Mouse (Mus musculus): ENCODE results near the gene Nav2.
A peak's percentile ranks its signal among the peaks of the same experiment; 100 is the strongest.

Nav2 gene

DNA sequence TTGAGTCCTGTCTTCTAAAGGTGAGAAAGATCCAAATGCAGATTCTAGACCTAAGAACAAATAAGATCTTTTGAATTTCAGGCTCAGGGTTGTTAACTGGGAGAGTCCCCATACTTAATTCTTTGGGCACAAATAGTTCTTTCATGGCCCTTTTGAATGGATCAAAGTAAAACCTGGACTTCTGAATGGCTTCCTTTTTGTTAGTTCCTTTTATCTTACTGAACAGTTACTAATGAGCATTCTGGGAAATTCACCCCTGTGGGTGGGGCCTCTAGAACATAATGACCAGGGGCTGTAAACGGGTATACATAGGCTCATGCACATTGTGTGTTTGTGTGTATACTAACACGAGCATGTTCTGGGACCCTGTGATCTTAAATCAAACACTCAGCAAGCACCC is 429.2 kb downstream of the Nav2 start:
- no peak for DNase-seq

DNA sequence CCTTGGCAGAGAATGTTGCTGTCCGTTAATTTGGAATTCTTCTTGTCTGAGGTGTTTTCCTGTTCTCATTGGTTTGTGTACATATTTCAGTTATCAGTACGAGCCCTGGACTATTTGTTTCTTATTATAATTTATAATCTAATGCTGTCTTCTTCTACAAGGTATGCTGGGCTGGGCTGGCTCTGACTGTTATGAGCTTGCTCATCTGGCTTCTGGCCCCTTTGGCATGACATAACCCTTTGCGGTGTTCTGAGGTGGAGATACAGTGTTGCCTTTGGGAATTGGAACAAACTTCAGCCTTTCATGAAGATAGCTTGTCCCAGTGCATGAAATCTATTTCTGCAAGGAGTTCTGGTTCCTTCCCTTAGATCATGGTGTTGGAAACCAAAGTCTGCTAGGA is 431.4 kb downstream of the Nav2 start:
- DNase-seq: no peak

DNA sequence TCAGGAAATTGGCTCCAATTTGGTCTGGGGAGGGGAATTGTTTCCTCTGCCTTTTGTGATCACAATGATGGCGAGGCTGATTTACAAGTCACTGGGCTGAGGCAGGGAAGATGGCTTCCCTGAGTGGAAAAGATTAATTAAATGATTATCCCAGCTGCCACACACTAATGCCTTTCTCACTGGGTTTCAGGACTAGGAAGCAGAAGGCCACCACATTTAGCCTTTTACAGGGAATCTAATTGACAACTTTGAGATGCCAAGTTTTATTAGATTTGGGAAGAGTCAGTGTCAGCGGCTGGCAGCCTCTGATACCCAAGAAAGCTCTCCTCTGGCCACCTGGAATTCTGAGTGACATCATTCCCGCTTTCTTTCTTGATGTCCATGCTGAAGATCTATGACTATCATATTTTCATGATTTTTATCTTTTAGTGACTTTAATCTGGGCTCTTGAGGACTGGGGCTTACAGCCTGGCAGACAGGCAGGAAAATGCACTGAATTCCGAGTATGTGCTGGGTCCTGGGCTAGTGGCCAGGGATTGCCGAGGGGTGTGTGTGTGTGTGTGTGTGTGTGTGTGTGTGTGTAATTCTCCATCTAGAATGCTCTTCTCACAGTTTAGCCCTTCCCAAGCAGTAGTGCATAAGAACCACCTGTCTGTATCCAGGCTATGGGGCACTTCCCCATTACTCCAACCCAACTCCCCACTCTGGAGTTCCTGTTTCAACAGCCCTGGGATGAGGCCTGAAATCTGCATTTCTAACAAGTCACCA is 432.8 kb downstream of the Nav2 start:
- peak in 1 of 2 experiments; percentile 50 for DNase-seq

DNA sequence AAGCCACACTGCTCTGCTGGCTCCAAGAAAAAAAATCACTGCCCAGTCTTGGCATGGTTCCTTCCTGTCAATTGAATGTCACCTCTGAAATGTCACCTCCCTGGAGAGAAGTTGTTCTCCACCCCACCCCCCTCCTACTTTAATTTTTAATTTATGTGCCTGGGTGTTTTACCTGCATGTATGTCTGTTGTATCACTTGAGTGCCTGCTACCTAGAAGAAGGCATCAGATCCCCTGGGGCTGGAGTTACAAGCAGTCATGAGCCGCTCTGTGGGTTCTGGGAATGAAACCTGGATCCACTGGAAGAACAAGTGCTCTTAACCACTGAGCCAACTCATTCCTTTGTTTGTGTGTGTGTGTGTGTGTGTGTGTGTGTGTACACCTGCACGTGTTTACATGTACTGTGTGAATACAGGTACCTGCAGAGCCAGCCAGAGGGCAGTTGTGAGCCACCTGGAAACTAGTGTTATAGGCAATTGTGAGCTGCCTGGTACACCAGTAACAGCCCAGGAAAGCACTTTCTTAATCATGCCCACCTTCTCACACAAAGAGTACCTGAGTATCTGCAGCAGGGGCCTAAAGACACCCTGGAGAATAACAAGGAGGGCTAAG is 433.5 kb downstream of the Nav2 start:
- DNase-seq: no peak

DNA sequence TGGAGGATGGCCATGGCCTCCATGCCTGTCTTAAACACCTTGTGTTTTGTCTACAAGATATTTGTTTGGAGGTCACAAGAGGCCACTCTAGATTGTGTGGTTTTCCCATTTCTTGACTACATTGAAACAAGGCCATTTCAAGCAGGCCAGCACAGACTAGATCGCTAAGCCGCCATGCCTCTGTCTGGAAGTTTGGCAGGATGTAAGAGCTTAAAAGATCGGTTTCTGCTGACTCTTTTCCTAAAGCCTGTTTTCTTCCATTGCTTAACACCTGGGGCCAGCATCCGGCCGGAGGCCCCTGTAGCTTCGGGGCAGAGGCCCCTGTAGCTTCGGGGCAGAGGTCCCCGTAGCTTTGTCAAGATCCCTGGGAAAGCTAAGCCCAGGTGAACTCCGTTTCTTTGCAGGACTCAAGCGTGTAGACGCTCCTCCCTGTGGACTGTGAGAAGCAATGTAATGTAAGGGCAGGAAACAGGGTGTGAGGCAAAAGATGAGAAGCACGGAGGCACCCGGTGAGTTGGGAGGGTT is 434.1 kb downstream of the Nav2 start:
- DNase-seq: no peak

DNA sequence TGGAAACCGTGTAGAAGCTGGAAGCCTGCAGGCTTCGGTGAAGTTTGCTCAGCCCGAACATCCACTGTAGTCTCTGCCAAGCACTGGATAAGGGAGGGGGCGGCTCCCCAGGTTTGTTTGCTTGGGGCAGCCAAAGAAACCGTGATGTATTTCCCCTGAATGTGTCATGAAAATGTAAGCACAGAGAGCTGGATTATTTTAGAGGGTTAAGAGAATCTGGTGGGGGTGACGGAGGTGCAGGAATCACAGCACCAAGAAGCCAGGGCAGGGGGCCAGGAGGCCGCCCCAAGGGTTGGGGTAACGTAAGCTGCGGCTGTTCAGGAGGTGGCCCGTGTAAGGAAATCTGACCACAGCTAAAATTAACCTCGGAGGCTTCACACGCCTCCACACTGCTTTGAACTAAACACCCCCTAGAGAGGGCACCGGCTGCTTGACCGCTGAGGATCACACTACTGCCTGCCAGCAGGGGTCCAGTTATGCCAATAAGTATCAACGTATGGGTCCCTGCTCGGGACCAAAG is 434.6 kb downstream of the Nav2 start:
- DNase-seq: peak in 1 of 2 experiments; percentile 38

DNA sequence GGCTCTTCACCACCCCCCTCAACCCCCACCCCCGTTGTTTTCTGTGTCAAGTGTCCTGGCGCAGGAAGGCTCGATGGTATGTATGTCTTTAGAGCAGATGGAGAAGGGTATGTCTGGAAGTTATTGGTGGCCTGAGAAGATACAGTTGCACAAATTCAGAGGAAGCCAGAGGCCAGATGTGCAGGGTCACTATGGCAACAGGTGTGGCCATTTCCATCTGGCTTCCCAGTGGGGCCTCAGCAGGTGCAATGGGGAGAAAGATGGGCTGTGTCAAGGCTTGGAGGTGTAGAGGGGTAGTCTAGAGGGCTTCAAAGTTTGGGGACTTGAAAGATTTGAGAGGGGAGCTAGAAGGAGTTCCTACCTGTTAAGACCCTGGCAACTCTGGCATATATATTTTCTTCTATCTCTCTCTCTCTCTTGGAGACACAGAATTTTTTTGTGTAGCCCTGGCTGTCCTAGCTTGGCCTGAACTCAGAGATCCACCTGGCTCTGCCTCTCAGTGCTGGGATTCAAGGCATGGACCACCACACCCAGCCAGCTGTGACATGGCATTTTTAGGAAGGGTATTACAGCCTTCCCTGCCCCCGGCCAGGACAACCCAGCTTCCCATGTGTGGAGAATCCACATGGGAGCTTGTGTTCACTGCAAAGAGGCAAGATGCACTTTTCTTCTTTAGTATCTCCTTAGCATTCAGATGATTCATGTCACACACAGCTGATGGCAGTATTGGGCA is 435.4 kb downstream of the Nav2 start:
- no peak for DNase-seq

DNA sequence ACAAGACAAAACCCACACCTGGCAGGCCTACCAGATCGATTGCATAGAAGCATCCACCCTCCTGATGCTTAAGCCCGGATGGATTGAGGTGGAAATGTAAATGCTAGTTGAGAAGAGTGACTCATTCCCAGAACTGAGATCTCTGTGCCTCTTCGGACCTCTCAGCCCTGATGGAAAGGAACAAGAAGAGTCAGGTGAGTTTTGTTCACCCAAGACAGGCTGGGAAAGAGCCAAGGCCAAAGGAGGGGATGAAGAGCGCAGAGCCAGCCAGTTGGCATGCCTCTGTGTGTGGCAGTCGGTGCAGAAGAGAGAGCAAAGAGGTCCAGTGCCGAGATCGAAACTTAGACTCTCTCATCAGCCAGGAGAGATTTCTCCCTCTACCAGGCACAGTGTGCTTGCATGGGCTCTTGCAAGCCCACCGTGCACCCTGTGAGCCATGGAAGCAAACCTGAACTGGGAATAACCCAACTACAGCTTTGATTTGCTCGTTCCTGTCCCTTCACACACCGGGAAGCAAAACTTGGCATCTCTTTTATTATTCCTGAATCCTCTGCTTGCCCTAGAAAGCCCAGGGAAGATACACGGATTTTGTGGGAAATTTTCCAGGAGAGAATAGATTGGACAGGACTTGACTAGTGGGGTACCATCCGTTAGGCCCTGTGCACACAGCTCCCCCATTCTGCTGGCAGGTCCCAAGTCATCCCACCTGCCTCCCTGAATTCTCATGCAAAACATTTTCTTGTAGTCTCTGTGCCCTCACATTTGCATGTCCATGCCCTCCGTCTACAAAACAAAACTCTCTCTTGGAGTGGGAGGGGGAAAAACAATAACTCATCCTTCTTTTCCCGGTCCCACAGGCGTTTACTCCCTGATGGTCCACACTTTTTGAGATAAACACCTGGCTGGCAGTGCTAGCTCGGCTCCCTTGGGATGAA is 439.1 kb downstream of the Nav2 start:
- peak; percentile 63 to 74 for DNase-seq

DNA sequence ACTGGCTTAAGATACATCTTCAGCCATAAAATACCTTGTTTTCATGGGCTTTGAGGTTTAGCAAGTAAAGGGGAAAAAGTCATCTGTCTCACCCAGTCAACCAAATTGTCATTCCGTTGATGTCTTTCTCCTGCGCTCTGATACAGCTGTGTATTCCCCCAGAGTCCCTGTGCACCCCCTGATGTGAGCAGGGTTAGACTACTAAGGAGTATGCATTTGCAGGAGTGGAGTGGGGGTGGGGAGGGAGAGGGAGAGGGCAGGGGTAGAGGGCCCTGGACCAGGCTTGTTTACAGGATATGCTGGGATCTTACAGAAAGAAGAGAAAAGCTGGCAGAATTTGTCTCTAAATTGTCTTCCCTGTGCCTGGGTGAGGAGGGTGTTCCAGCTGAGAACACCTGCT is 440.1 kb downstream of the Nav2 start:
- DNase-seq: no peak

DNA sequence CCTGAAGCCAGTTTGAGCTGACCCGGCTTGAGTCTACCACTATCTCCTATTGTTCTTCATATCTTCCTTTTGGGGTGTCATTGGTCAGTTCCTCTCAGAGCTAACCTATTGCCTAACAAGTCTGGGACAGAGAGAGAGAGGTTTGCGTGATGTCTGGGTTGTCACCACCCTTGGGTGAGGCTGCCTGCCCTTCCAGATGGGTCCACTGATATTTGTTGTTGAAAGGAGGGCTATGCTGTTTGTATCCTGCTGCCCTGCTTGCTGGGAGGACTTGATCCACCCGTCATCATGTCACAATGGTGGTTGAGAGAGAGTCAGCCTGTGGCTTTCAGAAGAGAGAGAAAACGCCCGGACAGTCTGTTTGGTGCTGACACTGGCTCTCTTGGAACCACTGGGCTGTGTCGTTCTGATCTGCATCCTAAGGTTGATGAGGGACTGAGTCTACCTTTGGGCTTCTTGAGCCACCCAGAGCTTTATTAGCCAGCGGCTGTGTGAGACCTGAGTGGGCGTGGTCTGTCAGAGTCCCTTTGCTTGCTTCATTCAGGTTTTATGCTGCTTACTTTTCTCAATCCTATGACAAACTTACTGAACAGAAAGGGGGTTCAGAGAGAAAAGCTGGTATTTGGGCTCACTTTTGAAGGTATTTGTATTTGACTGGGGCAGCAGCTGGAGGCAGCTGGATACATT is 441.9 kb downstream of the Nav2 start:
- DNase-seq: no peak

DNA sequence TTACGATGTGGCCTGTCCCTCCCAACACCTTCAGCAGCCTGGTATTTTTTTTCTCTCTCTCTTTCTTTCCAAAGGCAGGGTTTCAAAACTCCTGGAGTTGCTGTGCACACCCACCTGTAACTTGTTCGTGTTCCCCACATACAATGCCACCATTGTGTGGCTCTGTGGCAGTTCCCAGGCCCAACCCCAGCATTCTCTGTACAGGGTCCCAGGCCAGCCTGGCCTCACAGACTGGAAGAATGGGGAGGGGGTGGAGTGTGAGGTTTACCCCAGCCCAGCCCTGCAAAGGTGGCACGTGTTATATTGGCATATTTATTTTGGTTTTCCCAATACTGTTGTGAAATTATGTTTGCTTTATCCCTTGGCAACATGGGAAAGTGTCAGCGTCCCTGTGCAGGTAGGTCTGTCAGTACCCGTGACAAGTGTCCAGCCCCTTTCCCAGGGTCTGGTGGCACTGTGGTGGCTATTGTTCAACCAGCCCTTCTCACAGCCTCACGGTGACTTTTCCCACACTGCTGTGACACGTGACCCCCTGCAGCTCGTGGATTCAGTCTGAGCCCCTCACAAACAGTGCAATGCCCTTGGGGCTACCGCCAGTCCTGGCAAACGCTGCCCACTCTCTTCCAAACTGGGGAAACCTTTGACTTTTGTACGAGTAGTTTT is 443.2 kb downstream of the Nav2 start:
- DNase-seq: no peak

DNA sequence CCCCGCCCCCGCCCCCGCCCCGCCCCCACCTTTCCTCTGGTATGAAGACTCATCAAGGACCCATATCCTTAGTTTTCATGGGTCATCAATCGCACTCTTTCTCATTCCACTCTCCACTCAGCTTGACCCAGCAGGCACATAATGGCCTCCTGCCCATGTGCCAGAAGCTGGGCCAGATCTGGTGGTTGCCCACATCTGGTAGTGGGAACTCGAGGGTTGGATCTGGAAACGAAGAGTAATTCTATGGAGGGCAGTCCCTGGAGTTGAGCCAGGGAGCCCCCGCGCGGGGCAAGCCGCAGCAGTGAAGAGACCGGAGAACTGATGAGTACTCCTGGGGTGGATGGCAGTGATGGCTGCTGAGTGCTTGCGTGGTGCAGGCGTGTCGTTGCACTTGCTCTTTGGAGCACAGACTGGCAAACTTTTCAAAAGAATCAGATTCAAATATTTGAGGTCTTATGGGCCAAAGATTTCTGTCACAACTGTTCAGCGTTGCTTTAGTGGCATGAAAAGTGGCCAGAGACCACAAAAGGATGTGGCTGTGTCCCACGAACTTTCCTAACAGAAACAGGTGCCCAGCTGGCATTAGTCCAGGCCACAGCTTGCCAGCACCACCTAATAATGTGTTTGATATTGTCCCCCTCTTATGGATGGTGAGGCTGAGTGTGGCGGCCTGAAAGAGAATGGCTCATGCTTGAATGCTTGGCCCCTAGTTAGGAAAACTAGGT is 449.1 kb downstream of the Nav2 start:
- DNase-seq: peak in 1 of 2 experiments; percentile 40

DNA sequence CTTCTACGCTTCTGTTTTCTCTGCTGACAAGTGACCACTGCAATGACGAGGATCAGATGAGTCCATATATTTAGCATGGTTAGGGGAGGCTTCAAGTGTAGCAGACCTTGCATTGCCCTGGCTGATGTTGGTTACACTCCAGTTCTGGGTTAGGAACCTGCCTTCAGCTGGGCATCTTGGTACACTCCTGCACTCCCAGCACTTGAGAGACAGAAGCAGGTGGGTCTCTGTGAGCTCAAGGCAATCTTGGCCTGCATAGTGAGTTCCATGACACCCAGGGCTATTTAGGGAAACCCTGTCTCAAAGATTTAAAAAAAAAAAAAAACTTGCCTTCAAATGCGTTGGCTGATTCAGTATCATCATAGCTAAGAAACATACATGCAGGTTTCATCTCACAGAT is 450.6 kb downstream of the Nav2 start:
- no peak for DNase-seq

DNA sequence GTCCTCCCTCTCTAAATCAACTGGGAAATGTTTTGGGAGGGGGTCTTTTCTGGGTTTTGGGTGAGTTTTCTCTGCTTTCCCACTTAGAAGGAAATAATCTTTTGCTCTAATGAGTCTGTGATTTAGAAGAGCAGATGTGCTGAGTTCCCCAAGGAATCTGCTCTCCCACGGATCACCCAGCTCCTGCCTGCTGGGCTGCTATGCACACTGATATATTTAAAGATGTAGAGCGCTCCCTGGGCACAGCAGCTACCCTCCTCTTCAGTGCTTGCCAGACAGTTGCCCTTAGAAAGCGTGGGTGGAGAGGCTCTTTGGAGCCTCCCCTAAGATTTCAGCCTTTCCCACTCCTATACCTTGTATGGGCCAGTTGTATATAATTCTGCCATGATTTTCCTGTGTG is 452.1 kb downstream of the Nav2 start:
- DNase-seq: no peak

DNA sequence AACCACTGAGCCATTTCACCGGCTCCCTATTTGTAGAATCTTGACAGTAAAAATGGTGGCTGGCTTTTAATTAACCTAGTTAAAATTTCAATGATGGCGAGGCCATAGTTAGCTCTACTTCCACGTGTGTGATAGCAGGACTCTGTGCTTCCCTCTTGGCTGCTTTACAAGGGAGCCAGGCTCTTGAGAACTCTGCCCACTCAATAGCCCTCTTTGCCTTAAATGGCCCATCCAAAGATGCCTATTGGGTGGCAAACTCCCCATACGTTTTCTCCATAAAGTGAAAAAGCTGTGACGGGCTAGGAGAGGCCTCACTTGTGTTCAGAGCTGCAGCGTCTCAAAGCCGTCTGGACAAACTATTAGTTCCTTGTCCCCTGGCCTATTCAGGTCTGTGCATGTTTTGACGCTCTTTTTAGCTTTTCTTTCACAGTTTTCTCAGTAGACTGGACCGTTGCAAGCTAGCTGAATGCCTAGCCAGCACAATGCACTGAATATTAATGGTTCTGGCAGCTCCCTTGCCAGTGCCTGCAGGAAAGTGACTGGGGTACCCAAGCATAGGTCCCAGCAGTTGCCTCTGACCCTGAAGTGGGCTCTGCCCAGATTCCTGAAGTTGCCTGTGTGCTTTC is 453.1 kb downstream of the Nav2 start:
- no peak for DNase-seq

DNA sequence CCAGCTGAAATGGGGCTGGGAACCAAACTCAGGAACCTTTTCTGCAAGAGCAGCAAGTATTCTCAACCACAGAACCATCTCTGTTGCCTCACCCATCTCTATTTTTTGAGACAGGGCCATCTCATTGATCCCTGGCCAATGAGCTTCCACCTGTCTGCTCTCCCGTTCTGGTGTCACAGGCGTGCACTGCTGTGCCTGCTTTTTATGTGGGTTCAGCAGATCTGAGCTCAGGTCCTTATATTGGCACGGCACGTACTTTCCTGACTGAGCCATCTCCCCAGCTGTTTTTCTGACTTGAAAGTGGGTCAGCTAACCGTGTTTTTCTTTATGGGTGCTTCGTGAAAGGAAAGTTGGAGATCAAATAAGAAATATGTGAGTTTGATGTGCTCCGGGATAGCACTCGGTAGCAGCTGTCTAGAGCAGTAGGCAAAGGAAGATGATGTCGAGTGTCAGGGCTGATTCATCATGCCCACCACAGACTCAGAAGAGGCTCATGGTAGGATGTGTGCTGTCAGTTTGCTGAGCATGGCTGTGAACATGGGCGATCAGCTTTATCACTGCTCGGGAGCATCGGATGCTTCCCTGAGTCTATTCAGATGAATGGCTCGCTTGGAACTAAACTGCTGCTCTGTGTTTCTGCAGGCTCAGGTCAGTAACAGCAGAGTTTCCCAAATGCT is 456.1 kb downstream of the Nav2 start:
- no peak for DNase-seq

DNA sequence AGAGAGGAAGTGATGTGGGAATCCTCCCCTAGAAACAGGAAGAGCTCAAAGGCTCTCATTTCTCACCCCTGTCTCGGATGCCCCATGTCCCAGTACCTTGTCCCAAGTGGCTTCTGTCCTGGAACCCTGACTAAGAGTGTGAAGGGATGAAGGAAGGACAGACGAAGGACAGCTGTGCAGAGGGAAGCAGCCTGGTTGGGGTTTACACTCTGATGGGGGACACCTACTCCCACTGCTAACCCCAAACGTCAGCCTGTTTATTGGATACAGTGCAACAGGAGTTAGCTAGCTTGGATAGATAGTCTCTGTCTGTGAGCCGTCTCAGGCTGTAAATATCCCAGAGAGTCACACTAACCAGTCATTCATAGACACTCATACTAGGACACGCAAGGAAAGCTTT is 460.1 kb downstream of the Nav2 start:
- DNase-seq: no peak

DNA sequence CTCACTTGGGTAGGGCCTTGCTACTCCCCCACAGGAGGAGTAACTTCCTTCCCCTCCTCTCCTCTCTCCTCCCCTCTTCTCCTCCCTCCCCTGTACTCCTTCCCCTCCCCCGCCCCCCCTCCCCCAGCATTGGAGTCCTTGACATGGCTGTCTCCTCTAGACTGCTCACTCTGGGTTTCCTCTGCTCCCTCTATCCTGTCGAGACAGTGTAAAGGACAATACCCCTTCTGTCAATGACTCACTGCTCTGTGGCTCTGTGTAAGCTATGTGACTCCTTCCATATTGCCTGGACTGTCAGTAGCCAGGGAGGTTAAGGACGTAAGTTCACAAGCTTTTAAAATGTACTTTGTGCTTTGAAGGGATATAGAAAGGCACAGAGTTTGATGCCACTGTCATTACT is 460.5 kb downstream of the Nav2 start:
- DNase-seq: no peak

DNA sequence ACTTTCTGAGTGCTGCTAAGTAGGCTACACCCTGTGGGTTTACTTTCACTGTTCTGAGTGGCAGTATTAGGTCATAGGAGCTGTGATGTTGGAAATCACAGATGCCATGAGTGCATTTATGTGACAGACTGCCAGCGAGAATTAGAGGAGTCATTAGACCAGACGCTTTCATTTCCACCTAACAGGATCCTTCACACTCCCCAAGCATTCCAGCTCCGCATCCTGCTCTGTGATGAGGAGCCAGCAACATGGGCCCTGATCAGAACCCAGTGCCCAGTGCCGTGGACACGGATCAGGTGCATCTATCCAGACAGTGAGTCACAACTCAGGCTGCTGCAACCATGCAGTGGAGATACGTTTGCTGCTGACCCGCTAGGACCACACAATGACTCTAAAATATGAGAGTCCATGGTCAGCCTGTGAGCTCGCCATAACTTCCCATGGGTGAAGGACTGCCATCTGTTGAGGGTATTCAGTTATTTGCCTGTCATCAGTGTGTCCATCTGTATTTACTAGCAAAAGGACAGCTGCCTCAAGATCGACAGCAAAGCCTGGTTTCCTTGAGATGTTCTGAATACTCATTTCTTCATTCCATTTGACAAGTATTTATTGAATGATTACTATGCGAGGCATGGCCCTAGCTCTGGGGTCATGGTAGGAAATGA is 461.4 kb downstream of the Nav2 start:
- DNase-seq: peak; percentile 39 to 45
